Mouse (Mus musculus): ENCODE measurements around the gene Bhlhe23.

- TF ChIP-seq GATA1 (IDR thresholded peaks at IDR 0.05; ENCODE audit: low read length) (no peak), TAL1 (IDR thresholded peaks at IDR 0.05; ENCODE audit: low read length) (no peak)
Measured at GRCm38 (mm10) chr2:180787566-180788232, 11.0 kb upstream of the Bhlhe23 start.

All from erythroblast, embryonic 14.5 days (primary cell).